Mouse (Mus musculus): ENCODE measurements around the gene Lactb. TPM values are rescaled to one million over a fixed set of nuclear protein-coding genes. Genes with fewer than 3 reads are reported as not detected.

The Lactb gene
- 18.8 and 52.8 TPM in 2 replicates for polyA plus RNA-seq (2012; rRNA removed; ENCODE audit: low replicate concordance)

DNA sequence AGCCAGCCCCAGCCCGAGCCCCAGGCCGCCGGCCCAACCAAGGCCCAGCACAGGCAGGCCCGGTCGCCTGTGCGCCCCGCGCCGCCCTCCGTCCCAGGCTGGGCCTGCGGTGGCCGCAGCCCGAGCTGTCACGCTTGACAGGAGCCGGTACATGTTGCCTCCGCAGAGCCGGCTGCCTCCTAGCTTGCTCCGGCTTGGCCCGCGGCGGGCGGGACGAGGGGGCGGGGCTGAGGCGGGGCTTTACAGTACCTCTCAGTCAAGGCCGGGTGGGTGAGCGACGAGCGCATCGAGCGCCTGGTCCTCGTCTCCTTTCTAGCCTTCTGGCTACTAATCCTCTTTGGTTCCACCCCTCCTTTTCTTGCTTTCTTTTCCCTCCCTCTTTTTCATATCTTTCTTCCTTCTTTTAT lies at the start of gene Lactb:
Lactb (minus strand) TSS at position 246 of the 407 bp plus-strand sequence.

DNA sequence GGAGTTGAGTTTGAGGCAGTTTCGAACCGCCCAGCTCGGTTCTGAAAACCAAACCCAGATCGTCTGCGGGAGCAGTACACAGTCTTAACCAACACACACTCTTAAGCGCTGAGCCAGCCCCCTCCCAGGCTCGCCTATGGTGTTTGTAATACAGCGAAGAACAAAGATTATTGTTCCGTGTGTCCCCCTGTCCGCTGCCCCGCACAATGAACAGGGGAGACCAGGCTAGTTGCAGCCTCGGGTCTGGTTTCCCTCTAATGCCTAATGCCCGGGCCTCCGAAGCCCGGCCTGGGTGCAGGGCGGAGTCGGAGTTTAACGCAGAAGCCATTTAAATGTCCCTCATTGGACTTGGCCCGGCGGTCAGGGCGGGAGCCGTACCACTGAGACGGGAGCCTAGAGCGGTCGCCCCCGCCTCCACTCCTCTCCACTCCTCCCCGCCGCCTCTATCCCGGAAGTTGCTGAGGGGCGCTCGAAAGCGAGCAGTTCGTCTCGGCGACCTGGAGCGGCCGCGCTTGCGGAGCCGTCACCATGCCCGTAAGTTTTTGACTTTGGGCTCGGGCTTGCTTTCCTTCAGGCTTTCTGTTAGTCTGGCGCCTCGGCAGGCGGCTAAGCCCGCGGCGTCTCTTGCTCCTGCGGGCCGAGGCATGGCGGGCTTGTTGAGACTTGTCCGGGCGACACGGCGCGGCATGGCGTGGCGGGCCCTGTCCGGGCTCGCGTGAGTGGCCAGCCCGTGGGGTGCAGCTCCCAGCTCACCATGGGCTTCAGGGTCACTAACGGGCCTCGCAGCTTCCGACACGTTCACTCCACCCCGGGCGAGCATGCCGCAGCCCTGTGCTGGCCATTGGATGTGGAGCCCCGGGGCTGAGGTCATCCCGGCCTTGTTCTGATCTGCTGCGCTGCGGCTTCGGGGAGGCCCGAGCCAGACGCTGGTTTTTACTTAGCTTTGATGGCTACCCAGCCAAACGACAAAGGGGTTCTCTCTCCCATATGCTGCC lies 29.3 kb downstream of the Lactb start, which contains the start of gene Rps27l:
Rps27l (plus strand) TSS at position 440 of the 995 bp plus-strand sequence.

DNA sequence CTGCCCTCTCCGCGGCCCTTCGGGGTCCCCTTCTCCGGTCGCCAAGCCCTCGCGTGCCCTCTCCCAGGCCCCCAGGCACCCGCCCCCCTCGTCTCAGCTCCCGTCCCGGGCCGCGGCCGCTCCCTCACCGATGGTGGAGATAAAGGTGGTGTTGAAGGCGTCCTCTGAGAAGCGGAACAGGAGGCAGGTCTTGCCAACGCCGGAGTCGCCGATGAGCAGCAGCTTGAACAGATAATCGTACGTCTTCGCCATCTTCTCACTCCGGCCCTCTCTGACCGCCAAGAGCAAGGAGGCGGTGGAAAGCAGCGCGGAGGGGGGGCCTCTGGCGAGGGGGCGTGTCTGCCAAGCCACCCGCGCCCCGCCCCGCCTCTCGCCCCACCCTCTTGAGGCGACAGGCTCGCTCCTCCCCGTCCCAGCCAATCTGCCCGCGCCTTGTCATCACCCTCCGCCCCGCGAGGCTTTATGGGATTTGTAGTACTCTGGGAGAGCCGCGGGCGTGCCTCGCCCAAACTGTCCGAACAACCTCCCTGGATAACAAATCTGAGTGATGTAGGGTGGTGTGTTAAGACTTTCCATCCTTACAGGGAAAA lies 55.8 kb downstream of the Lactb start, which contains the start of gene Rab8b:
Rab8b (minus strand) TSS at position 306 of the 590 bp plus-strand sequence.

Other genes with a start within 250 kb of the Lactb start
- gene Aph1b, start 180.0 kb downstream of the Lactb start, polyA plus RNA-seq (2012; rRNA removed; ENCODE audit: low replicate concordance): 0.92 and 1.6 TPM in 2 replicates
- not detected in 2 replicates for gene Gm10647, start 178.4 kb downstream of the Lactb start, polyA plus RNA-seq (2012; rRNA removed; ENCODE audit: low replicate concordance)
- gene Aph1c, start 140.8 kb downstream of the Lactb start, polyA plus RNA-seq (2012; rRNA removed; ENCODE audit: low replicate concordance): 0.21 and 0.36 TPM in 2 replicates
- 2.3 TPM in 2 replicates for gene Rab8b, start 55.8 kb downstream of the Lactb start, polyA plus RNA-seq (2012; rRNA removed; ENCODE audit: low replicate concordance)
- gene Rps27l, start 29.4 kb downstream of the Lactb start, polyA plus RNA-seq (2012; rRNA removed; ENCODE audit: low replicate concordance): 6.7 and 8.3 TPM in 2 replicates
- gene Tpm1, start 73.9 kb upstream of the Lactb start, polyA plus RNA-seq (2012; rRNA removed; ENCODE audit: low replicate concordance): 96.1 and 108 TPM in 2 replicates